Mouse (Mus musculus) monocyte, adult 5-6 weeks (primary cell): ENCODE data around the gene March8. TPM values are rescaled to one million over a fixed set of nuclear protein-coding genes. Genes with fewer than 3 reads are reported as not detected.
"Not testable (repeated sequence)": the region's sequence is repeated elsewhere in the genome, so short reads cannot be mapped to it uniquely, and the experiment has no call there.

Experiments used
- ATAC-seq: fragments of 153-309, 156-312 bp; replicated peaks from 2 replicates; pipeline ENCODE4 v1.8.0; 2017; ENCODE audit warnings: mild to moderate bottlenecking; ENCODE audit not compliant: low TSS enrichment, insufficient number of reproducible peaks, severe bottlenecking, poor library complexity, low FRiP score
- total RNA-seq: library from RNA; stranded (forward); fragments of 200-1000, 200-491, 200-594 nt; gene quantifications from 3 replicates; pipeline ENCODE4 v1.2.3, GENCODE M21; 2017

March8 gene
- 13.5 to 21.6 TPM (median 13.8 TPM) in 3 replicates for total RNA-seq

DNA sequence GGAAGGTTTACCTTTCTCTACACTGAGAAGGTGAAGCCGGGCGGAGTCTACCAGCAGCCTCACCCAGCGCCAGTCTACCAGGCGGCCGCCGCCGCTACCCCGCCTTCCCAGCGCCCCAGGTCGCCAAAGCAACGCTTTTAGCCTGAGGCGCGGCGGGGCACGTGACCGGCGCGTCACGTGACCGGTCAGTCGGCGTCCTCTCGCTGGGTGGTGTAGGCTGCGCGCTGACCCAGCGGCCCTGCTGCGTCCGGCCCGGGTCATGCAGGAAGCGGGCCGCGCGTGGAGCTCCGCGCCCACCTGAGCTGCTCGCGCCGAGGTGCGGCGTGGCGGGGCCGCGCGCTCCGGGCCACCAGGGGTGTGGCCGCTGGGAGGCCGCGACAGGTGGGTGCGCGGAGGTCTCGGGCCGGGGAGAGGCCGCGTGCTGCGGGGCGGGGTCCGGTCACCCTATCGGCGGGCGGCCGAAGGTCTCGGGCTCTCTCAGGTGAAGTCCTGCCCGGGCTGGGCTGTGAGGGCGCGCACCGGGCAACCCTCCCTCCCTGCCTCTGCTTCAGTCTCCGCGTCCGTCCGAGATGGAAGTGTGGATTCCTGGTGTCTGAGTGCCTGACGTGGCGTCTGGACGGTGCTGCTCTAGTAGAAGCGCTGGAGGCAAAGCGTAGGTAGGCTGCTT, at the start of gene March8:
March8 (plus strand) TSS at position 190 of the 667 bp plus-strand sequence.
- peak; percentile 75 for ATAC-seq

- peak; percentile 63; the same call in 1 of the 2 replicates for ATAC-seq
Observed at GRCm38 (mm10) chr6:116311411-116311810, 26.4 kb upstream of the March8 start.

GRCm38 (mm10) chr6:116319259-116319658, 18.6 kb upstream of the March8 start:
- no peak for ATAC-seq

- no peak for ATAC-seq
Observed at GRCm38 (mm10) chr6:116326641-116327040, 11.2 kb upstream of the March8 start.

GRCm38 (mm10) chr6:116331396-116331795, 6.4 kb upstream of the March8 start:
- ATAC-seq = no peak

- no peak for ATAC-seq
Observed at GRCm38 (mm10) chr6:116337466-116337834, 374 bp upstream of the March8 start.

DNA sequence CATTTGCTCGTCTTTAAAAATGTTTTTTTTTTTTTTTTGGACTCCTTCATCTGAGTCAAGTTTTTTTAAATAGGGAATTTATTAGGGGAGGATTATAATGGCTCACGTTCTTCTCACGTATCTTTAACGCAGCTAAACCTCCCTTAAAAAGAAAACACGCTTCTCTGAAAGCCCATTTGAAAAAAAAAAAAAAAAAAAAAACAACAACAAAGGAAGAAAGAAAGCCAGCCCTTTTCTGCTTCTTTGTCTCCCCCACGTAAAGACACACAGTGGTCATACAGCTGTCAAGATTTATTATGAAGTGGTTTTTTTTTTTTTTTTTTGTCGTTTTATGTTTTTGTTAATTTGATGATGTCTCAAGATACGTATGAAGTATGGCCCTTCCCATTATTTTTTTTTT, 696 bp downstream of the March8 start:
- ATAC-seq = no peak

DNA sequence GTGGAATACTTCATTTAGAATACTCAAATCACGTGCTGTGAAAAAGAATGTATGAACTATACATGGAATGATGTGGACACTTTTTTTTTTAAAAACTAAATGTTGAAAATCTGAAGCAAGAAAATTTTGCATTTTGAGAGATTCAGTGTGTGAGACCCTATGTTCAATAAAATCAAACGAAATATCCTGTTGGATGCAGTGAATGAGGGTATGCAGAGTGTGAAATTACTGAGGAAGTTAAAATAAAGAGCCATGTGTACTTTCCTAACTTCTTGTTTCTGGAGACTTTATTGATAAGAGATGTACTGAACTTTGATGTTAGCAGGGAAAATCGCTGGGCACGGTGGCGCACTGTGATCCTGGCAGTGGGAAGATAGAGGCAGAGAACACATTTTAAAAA, 1.3 kb downstream of the March8 start:
- no peak for ATAC-seq

DNA sequence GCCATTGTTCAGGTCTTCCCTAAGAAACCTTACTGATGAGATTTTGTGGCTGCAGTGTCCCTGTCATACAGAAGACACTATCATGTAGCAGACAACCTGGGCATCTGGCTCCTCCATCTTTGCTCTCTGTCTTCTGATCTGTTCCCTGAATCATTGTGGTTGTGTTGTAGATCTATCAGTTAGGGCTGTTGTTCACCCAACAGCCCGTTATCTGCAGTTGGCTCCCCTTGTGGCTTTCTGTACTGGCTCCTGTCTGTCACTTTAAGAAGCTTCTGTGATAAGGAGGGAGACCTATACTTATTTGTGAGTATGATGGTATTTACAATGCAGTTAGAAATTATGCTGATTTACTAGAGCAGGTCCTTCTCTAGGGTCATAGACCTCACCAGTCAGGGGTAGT, 2.7 kb downstream of the March8 start:
- ATAC-seq = no peak

- no peak for ATAC-seq
Observed at GRCm38 (mm10) chr6:116347953-116348352, 10.1 kb downstream of the March8 start.

DNA sequence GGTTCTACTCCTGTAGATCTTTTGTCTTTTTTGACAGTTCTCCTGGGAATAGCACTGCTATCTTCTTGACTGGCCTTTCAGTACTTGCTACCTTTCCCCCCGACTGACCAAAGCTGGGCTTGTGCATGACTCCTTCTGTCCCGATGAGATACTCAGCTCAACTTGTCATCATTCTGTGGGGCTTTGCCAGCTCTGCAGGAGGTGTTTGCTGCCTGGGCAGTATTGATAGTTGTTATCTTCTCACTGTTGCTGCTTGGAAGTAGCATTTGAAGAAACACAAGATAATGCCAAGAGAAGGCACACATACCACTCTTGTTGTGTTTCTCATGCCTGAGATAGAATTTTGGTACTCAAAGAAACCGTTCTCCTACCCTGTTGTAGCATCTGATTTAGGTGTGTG, 12.2 kb downstream of the March8 start:
- no peak for ATAC-seq

GRCm38 (mm10) chr6:116350643-116351042, 12.8 kb downstream of the March8 start:
- ATAC-seq = no peak

DNA sequence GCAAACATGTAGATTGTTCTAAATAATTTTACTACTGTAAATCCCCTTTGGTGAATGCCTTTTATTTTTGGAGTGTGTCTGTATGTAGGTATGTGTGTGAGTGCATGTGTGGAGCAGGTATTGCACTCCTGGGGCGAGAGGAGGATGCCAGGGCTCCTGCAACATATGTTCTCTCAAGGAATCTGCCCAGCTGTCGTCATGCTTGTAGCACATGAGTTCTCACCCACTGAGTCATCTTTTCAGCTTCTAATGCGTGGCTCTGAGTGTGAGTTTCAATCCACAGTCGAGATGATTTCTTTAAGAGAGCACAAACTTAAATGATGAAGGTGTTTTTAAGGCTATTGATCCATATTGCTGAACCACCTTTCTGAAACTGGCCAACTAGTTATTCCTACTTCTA, 13.7 kb downstream of the March8 start:
- ATAC-seq = no peak

DNA sequence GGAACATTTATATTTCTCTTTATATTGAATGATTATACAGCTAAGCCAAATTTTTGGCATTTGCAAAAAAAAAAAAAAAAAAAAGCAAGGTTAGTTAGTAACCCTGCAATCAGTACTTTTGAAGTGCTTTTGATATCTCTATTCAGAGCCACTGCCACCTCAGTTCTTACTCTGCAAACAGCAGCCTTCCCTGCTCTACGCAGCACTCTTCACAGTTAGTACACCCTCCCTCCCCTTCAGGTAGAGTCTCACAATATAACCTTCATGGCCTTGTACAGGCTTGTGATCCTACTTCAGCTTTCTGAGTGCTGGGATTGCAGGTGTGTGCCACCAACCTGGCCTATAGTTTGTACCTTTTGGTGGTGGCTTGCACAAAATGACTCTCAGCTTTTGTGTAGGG, 15.6 kb downstream of the March8 start:
- ATAC-seq = no peak

DNA sequence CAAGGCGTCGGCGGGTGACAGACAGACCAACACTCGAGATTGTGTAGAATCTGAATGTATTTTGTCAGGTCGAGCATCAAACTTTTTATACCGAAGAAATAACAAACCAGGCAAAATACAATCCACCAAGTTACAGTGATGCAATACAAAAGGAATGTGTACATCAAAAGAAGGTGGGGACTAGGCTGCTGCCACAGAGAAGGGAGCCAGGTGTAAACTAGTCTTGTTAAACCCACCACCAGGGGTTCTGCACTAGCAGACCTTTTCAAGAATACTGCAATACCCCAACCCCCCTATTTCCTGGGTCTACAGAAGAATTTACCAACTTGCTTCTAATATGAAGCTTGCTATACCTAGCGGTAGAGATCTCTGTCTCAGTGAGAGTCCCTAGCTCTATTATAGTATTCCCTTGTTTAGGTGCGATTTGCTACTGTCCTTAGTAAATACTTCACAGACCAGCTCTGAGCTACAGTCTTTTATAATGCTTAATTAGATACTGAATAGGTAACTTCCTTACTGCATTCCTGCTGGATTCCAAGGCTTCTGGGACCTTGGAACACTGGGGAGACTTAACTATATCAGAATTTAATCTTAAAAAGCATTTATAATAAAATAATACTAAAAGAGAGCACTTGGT, 18.6 kb downstream of the March8 start:
- ATAC-seq = not testable (repeated sequence)

DNA sequence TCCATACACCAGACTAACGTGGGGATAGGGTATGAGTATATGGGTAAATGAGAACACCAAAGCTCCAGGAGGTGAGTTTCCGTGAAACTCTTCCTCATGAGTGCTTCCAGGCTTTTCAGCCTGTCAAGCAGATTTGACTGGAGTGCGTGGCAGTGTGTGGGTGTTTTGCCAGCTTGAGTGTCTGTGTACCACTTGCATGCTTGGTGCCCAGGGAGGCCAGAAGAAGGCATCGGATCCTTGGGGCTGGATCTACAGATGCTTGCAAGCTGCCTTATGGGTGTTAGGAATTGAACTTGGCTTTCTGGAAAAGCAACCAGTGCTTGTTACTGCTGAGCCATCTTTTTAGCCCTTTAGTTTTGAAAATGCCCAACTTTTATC, 19.1 kb downstream of the March8 start:
- ATAC-seq = no peak

GRCm38 (mm10) chr6:116358056-116358455, 20.2 kb downstream of the March8 start:
- no peak for ATAC-seq

GRCm38 (mm10) chr6:116359256-116359655, 21.4 kb downstream of the March8 start:
- no peak for ATAC-seq

GRCm38 (mm10) chr6:116361463-116361862, 23.6 kb downstream of the March8 start:
- no peak for ATAC-seq

DNA sequence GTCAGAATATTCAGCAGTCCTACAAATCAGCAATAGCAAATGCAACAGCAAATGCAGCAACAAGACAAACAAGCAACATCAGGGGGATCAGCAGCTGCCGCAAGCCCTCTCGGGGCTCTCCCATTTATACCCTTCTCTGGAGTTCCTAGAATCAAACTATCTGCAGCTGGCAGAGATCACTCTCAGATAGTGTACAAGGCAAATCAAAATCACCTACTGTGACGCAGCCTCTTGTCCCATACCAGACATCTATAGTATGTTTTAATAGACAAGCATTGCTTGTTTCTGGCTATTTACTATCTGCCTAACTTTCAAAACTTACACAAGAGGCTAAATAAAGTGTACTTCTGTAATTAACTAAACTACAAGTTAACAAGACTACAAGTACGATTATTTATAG, 24.2 kb downstream of the March8 start:
- no peak for ATAC-seq

DNA sequence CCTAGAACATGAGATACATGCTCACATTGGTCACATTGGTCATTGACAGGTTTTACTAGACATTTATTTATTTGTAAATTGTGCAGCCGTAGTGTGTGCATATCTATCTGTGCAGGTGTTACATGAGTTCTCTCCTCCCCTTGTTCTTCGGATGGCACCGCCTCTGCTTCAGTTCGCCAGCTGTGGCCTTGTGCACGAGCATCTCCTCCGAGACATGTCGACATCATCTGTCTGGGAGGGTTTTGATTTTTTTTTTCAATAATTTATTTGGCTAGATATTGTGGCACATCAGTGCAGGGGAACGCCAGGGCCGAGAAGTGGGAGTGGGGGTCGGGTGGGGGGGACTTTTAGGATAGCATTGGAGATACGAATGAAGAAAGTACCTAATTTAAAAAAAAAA, 30.1 kb downstream of the March8 start:
- ATAC-seq = no peak
